Mouse (Mus musculus): ENCODE results near the gene 1700016H13Rik. TPM values are rescaled to one million over a fixed set of nuclear protein-coding genes. Genes with fewer than 3 reads are reported as not detected.

1700016H13Rik gene
- polyA plus RNA-seq, 1 experiment from 2014 or later: 0.28 TPM

Other genes with a start within 250 kb of the 1700016H13Rik start
- gene Ptpn13, start 230.8 kb downstream of the 1700016H13Rik start, polyA plus RNA-seq (2015; fragmentation: Nextera tagmentation; extraction: Ambion mirVana): 5.5 TPM in 2 replicates
- 0.49 and 0.68 TPM in 2 replicates for gene Slc10a6, start 26.6 kb downstream of the 1700016H13Rik start, polyA plus RNA-seq (2015; fragmentation: Nextera tagmentation; extraction: Ambion mirVana)
- gene Aff1, start 36.4 kb upstream of the 1700016H13Rik start, polyA plus RNA-seq (2015; fragmentation: Nextera tagmentation; extraction: Ambion mirVana): 5.3 TPM in 2 replicates